Mouse (Mus musculus): Measurements from ENCODE around the gene Cpeb1.

Cpeb1 gene

GRCm38 (mm10) chr7:81327661-81328060, 127.6 kb downstream of the Cpeb1 start:
- DNase-seq (ENCODE audit: low spot score), result no peak

GRCm38 (mm10) chr7:81326859-81327258, 128.4 kb downstream of the Cpeb1 start:
- DNase-seq (ENCODE audit: low spot score), result no peak

- no peak for DNase-seq (ENCODE audit: low spot score)
Measured at GRCm38 (mm10) chr7:81326043-81326442, 129.2 kb downstream of the Cpeb1 start.

- DNase-seq (ENCODE audit: low spot score), result no peak
Measured at GRCm38 (mm10) chr7:81321776-81322175, 133.5 kb downstream of the Cpeb1 start.

GRCm38 (mm10) chr7:81319749-81320148, 135.5 kb downstream of the Cpeb1 start:
- no peak for DNase-seq (ENCODE audit: low spot score)

- DNase-seq (ENCODE audit: low spot score), result no peak
Measured at GRCm38 (mm10) chr7:81315583-81315982, 139.7 kb downstream of the Cpeb1 start.

GRCm38 (mm10) chr7:81311581-81311980, 143.7 kb downstream of the Cpeb1 start:
- DNase-seq (ENCODE audit: low spot score), result no peak

- no peak for DNase-seq (ENCODE audit: low spot score)
Measured at GRCm38 (mm10) chr7:81311130-81311529, 144.1 kb downstream of the Cpeb1 start.

- DNase-seq (ENCODE audit: low spot score), result no peak
Measured at GRCm38 (mm10) chr7:81309247-81309646, 146.0 kb downstream of the Cpeb1 start.

- DNase-seq (ENCODE audit: low spot score), result peak; percentile 41
Measured at GRCm38 (mm10) chr7:81307735-81308134, 147.5 kb downstream of the Cpeb1 start.

GRCm38 (mm10) chr7:81304675-81305074, 150.6 kb downstream of the Cpeb1 start:
- peak; percentile 44 for DNase-seq (ENCODE audit: low spot score)

- no peak for DNase-seq (ENCODE audit: low spot score)
Measured at GRCm38 (mm10) chr7:81304100-81304499, 151.2 kb downstream of the Cpeb1 start.

- no peak for DNase-seq (ENCODE audit: low spot score)
Measured at GRCm38 (mm10) chr7:81303682-81304081, 151.6 kb downstream of the Cpeb1 start.

- DNase-seq (ENCODE audit: low spot score), result no peak
Measured at GRCm38 (mm10) chr7:81301323-81301722, 153.9 kb downstream of the Cpeb1 start.

GRCm38 (mm10) chr7:81298206-81298605, 157.1 kb downstream of the Cpeb1 start:
- no peak for DNase-seq (ENCODE audit: low spot score)

Measured in left cerebral cortex, adult 11 months (tissue).